Mouse (Mus musculus) spleen, postnatal 10 days (tissue): Measurements from ENCODE around the gene Odf2.
"Not testable (repeated sequence)": the region's sequence is repeated elsewhere in the genome, so short reads cannot be mapped to it uniquely, and the experiment has no call there.

ENCODE experiments used
- DNase-seq, 2 experiments: peaks; one replicate each; pipeline ENCODE4 v3.0.0; 2021 to 2022; ENCODE audit warnings: low spot score in 2 of 2

Gene Odf2

DNA sequence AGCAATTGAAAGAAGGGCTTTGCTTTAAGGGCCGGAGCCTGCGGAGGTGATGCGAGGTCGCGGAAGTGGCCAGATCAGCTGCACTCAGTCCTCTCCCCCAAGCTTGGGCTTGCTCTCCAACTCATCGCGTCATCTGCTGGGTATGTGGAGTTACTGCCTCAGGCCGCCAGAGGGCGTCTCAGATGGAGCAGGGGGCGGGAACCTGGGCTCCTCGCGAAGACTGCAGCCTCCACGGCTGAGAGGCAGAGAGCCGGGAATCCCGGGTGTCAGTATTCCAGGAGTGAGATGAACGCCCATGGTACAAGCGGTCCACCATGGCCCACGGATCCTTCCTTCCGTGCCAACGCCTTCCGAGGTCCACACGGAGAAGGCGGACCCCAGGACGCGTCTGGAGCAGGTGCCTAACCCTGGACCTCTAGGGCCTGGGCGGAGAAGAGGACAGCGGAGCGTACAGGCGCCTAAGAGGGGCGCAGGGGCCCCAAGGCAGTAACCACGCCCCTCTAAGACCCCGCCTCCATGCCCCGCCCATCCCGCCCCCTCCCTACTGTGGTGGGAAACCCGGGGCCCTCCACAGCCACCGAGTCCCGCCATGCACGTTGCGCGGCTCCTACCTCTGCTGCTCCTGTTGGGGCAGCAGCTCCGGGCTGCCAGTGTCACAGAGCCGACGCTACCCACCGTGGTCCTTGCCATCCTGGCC, 19.9 kb upstream of the Odf2 start, which contains the start of gene Cercam:
Cercam (plus strand) TSS at position 216 of the 697 bp plus-strand sequence.
- DNase-seq, result peak in 1 of 2 experiments; percentile 90

DNA sequence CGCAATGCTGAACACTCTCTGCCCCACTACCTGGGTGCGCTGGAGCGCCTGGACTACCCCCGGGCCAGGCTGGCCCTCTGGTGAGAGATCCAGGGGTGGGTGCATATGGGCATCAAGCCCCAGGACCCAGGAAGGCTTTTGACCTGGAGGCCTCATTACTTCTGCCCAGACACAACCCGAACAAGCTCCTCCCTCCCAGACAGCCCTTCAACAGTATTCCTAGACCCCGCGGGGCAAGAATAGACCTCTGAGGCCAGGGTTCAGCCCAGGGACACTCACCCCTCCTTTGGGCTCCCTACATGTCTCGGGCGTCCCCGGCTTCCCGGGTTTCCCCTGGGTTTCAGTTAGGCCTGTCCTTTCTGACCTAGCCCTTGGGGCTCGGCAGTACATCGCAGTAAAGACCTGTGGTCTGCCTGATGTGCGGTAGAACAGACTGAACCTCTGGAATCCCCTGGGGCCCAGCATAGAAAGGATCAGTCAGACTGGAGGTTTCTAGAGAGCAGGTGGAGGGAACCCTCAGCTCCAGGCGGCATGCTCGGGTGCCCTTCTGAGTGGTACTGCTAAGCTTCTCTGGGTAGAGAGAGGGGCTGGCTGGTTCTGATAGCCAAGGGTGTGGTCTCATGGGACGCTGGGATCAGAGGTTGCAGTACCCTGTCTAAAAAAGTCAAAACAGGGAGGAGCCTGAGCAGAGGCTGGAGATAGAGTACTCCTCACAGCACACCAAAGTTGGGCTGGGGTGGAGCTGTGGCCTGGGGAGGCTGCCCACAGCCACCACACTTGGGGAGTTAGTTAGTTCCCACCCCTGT, 19.2 kb upstream of the Odf2 start:
- peak; percentile 81 to 86 for DNase-seq

DNA sequence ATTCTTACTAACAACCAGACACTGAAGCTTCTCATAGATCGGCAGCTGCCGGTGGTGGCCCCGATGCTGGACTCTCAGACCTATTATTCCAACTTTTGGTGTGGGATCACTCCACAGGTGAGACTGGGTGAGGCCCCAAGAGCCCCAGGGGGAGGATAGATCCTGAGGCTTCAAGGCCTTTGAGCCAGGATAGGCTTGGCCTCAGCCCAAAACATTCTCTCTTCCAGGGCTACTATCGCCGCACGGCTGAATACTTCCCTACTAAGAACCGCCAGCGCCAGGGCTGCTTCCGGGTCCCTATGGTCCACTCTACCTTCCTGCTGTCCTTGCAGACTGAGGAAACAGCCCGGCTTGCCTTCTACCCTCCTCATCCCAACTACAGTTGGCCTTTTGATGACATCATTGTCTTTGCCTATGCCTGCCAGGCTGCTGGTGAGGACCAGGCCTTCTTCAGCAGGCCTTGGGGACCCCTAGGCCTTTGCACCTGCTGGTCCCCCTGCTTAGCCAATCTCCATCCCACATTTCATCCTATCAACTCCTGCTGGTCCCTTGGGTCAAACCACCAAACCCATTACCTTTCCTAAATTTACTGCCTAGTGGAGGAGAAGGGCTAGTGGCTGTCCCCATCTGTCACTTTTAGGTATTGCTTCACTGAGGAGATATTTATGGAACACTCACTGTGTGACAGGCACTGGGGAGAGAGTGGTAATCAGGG, 16.3 kb upstream of the Odf2 start:
- DNase-seq, result no peak

DNA sequence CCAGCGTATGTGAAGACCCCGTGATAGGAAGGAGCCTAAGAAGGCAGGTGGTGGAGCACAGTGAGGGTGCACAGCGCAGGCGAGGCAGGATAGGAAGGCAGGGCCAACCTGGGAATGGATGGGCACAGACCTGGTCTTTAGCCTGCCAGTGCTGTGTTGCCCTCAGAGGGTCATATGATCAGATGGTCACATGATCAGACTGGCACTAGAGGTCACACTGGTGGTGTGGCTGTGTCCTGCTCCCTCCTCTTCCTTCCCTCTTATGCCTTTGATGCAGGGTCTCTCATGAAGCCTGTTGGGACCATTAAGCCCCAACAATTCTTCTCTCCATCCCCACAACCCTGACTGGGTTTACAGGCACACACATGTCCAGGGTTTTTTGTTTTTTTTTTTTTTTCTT, 15.2 kb upstream of the Odf2 start:
- no peak for DNase-seq

DNA sequence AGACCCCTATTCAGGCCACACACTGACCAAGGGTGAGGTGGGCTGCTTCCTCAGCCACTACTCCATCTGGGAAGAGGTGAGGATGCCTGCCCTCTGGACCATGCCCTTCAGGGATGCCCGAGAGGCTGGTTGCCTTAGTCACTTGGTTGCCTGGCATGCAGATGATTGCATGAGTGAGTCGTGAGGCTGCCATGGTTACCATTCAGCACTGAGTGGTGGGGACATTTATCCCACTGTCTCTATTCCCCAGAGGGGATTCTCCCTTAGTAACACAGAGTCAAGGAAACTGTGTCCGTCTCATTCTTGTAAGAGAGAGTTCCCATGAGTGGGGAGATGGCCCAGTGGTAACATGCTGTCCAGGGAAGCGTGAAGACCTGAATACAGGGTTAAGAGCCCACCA, 11.0 kb upstream of the Odf2 start:
- DNase-seq, result no peak

DNA sequence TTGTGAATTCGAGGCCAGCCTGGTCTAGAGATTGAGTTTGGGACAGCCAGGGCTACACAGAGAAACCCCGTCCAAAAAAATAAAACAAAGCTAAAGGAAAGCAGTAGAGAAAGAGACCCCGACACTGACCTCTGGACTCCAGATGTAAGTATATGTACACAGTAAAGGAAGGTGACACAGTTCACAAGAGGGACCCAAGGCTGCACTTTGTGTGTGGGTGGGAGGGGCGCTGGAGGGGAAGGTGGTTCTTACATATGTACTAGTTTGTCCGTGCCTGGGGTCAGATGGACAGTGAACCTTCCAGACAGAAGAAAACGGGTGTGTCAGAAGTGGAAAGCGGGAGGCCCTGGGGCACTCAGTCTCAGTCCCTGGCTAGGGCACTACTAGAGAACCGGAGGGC, 9.8 kb upstream of the Odf2 start:
- no peak for DNase-seq

DNA sequence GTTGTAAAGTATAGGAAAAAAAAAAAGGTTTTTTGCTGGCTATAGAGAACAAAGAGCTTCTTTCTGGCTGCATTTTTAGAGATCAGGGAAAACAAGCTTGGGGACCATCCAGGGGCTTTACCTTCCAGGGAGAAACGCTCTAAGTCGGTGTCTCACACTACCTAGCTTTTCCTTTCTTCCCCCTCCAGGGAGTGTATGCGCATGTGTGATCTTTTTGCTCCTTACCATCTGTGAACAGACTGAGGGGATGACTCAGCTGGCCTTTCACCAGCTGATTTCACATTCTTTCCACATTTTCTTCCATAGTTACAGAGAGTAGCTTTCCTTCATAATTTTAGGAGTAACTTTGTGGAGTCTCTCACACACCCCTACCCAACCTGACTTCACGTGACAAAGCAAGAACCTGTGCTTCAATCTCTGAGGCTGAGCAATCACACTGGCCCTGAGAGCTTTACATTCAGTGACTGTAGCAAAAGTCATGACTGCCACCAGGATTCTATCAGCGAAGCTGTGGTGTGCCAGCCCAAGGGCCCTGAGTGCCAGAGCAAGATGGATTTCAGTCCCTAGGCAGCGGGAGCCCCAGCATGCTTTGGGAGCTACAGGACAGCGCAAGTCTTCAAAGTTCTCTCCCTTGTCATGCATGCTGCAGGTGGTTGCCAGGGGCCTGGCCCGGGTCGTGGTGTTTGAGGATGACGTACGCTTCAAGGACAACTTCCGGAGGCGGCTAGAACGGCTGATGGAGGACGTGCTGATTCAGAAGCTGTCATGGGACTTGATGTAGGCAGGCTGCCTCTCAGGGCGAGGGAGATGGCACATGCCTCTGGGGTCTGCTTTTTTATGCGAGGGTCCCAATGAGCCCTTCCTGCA, 8.8 kb upstream of the Odf2 start:
- DNase-seq, result no peak

DNA sequence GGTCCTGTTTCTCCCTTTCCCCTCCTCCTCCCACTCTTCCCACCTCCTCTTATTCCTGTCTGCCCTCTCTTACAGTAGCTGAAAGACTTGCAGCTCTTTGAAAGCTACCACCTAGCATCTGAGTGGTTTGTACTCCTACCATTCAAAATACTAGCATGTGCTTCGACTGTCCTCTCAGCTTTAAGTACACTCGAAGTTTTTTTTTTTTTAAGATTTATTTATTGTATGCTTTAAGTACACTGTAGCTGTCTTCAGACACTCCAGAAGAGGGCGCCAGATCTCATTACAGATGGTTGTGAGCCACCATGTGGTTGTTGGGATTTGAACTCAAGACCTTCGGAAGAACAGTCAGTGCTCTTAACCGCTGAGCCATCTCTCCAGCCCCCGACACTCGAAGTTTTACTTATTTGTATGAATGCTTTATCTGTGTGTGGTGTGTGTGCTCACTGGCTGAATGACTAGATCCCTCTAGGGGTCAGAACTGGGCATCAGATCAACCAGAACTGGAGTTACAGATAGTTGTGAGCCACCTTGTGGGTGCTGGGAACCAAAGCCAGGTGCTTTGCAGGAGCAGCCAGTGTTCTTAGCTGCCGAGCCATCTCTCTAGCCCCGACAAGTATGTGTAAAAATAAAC, 2.2 kb upstream of the Odf2 start:
- not testable (repeated sequence) for DNase-seq

DNA sequence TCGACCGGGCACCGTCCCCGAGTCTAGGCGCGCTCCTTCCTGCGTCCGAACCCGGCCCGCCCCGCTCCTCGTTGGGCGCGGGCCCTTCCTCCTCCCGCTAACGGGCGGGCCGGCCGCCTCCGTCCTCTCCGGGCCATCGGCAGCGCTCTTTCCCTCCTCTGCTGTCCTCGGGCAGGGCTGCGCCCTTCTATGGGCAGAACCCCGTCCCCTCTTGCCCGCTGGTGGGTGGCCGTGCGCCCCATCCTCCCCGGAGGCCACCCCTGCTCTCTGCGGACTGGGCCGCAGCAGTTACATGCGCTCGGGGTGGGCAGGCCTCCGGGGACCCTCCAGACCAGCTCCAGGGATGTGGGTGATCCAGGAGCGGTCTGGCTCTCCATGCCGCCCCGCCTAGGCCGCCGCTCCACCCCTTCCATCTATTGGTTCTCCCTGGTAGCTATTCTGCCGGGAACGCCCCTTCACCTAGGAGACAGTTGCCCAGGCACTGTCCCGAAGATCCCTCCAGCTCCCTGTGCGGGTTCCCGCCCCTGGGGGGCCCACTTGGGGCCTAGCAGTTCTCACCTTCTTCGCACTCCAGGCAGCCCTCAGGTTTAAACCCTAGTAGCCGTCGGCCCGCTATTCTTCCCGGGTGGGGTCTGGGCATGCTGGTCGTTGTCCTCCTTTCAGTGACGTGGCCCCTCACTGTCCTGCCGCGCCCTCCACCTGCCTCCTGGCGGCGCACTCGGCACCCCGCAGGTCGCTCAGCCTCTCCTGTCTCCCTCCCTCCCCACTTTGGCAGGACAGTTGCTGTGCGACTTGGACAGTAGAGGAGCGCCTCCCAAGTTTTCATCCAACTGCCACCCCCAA, 1.2 kb downstream of the Odf2 start:
- DNase-seq, result peak; percentile 89 to 91

DNA sequence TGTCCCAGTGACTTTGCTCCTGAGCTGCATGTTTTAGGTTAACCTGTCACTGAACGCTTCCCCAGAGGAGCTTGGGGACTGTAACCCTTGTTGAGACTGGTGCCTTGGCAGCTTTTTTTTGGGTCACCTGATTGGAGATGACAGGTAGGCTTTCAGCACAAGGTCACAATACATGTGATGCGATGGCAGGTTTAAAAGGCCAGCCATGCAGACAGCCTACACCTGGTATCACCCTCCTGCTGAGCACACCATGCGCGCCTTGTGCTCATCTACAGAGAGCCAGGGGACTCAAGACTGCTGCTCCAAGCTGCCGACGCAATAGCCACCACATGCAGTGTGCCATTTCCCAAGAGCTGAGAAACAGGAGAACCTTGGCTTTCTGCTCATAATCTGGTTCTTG, 2.8 kb downstream of the Odf2 start:
- DNase-seq, result no peak

DNA sequence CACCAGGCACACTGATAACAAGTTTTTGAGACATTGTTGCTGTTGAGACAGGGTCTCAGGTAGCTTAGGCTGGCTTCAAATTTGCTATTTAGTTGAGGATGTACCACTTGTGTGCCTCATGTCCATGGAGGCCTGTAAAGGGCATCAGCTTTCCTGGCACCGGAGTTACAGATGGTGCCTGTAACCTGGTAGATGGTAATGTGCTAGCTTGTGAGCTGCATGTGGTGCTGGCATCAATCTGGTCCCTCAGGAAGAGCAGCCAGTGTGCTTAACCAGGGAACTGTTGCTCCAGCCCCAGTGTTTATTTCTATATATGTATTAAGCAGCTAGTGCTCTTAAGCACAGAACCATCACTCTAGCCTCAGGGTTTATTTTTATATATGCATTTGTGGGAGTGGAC, 7.0 kb downstream of the Odf2 start:
- DNase-seq, result no peak

DNA sequence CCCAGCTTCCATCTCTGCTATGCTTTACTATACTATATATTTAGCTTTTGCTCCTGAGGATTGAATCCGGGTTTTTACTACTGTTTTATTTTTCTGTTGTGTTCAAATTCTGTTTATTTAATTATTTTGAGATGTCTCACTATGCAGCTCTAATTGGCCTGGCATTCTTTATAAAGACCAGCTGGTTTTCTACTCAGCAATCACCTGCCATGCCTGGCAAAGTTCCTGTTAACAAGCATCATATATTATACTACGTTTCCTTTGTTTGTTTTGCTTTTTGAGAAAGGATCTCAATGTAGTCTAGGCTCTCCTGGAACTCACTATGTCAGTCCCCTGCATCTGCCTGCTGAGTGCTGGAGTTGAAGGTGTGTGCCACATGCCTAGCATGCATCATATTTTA, 8.3 kb downstream of the Odf2 start:
- no peak for DNase-seq

DNA sequence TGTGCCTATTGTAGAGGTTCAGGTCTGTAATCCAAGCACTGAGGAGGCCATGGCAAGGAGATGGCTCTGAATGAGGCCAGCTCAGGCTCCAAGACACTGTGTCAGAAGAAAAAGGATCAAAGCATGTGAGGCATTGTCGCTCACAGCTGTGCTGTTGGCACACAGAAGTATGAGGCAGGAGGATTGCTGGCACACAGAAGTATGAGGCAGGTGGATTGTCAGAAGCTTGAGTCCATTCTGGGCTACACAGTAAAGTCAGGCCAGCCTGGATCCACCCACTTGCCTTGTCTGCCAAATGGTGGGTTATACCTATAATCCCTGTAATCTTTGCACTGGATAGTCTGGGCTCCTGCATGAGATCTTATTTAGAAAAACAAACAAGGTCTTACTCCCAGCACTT, 9.1 kb downstream of the Odf2 start:
- DNase-seq, result no peak

DNA sequence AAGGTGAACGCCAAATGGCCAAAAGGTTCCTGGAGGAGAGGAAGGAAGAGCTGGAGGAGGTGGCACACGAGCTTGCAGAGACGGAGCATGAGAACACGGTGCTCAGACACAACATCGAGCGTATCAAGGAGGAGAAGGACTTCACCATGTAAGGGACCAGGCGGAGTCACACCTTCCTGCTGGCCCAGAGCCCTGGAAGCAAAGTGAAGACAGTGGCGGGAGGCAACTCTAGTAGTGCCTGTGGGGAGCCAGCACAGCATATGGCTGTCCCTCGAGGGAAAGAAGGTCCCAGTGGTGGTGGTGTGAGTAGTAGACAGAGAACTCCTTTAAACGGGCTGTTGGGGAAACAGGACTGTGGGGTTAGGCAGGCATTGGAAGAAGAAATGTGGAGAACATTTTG, 13.2 kb downstream of the Odf2 start:
- no peak for DNase-seq

DNA sequence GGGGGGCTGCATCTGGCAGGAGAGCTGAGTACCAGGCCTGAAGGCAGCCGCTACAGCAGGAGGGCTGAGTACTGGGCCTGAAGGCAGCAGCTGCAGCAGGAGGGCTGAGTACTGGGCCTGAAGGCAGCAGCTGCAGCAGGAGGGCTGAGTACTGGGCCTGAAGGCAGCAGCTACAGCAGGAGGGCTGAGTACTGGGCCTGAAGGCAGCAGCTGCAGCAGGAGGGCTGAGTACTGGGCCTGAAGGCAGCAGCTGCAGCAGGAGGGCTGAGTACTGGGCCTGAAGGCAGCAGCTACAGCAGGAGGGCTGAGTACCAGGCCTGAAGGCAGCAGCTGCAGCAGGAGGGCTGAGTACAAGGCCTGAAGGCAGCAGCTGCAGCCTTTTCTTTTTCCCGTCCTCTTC, 19.1 kb downstream of the Odf2 start:
- not testable (repeated sequence) for DNase-seq

DNA sequence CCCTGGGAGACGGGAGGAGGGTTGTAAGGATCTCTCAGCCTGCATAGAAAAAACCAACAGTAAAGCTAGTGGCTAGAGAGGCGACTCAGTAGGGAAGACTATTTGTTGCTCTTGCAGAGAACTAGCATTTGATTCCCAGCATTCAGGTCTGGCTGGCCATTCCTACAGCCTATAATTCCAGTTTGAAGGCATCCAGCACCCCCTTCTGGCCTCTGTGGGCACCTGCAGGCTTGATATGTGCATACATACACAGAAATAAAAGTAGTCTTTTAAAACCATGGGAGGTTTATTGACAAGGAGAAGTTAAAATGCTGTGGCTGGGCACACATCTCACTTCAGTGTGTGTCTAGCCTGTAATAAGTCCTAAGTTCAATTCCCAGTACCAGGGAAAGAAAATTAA, 21.0 kb downstream of the Odf2 start:
- peak in 1 of 2 experiments; percentile 53 for DNase-seq

DNA sequence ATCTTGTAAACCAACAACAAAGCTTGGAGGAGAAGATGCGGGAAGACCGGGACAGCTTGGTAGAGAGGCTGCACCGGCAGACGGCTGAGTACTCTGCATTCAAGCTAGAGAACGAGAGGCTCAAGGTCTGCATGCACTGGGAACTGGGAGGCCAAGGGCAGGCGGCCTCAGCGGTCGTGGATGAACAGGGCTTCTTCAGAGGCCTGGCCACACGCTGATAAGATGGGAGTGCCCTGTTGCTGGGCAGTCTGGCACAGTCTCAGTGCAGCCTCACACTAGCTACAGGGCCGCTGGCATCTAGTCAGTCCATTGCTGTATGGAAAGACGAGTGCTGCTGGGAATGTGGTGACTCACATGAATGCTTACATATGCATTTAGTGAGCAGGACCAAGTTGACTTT, 28.6 kb downstream of the Odf2 start:
- DNase-seq, result peak; percentile 37 to 79

DNA sequence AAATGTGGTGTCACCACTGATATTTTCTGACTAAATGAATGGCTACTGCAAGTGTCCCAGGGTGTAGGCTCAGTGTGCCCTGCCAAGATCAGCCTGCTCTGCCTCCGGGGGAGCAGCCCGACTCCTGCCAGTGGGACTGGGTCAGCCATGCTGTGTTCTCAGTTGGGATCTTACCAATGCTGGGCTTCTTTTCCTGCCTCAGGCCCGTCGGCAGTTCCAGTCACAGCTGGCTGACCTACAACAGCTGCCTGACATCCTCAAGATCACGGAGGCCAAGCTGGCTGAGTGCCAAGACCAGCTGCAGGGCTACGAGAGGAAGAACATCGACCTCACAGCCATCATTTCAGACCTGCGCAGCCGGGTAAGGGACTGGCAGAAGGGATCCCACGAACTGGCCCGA, 33.0 kb downstream of the Odf2 start:
- peak in 1 of 2 experiments; percentile 74 for DNase-seq

DNA sequence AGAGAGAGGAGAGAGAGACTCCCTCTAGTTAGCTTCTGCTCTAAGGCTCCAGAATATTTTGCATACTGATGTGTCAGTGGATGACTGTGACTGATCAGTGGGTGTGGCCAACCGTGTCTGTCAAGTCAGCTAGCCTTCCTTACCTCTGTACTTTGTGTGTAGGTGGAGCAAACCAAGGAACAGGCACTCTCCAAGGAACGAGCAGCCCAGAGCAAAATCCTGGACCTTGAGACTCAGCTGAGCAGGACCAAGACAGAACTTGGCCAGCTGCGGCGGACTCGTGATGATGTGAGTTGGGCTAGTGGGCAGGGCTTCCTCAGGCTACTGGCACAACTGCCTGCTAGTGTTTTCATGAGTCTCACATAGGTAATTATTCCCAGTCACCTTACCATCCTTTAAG, 37.5 kb downstream of the Odf2 start:
- no peak for DNase-seq

DNA sequence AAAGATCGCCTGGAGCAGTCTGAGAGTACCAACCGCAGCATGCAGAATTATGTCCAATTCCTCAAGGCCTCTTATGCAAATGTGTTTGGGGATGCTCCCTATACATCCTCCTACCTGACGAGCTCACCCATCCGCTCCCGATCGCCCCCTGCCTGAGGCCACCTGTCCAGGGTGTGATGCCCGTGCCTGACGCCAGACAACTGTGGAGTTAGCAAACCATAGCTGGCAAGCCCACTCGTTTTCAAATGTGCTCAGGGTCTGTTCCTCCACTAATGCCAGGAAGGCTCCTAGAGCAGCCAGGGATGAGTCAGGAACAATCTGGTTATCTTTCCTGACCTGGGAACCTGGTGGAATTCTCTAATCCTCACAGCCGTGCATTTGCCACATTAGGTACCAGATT, 41.5 kb downstream of the Odf2 start:
- DNase-seq, result no peak
